Mouse (Mus musculus) adrenal gland, postnatal 4 days (tissue): ENCODE results near the gene Tceanc. TPM values are rescaled to one million over a fixed set of nuclear protein-coding genes. Genes with fewer than 3 reads are reported as not detected.
A peak's percentile ranks its signal among the peaks of the same experiment; 100 is the strongest.

Experiments
- DNase-seq, 2 experiments: peaks; one replicate each; pipeline ENCODE4 v3.0.0; 2021 to 2022; ENCODE audit warnings: low spot score in 2 of 2, mixed read lengths in 2 of 2
- total RNA-seq, 2 experiments: library from RNA; stranded (reverse); gene quantifications; 2 replicates each; pipeline ENCODE4 v1.2.3; 2021

Gene Tceanc
- total RNA-seq, 2 experiments from 2014 or later, result 9.1 to 10.0 TPM

- no peak for DNase-seq
These were observed 20.6 kb downstream of the Tceanc start for GRCm38 (mm10) chrX:166497771-166498170.

DNA sequence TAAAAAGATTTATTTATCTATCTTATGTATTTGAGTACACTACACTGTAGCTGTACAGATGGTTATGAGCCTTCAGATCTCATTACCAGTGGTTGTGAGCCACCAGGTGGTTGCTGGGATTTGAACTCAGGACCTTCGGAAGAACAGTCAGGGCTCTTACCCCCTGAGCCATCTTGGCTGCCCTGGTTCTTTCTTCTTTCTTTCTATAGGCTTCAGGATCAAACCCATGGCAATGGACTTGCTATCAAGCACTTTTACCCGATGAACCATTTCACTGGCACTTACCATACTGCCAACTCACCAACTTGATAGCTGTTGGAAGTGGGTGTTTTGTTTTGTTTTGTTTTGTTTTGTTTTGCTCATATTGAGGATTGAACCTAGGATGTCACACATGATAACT lies 23.3 kb downstream of the Tceanc start:
- no peak for DNase-seq

GRCm38 (mm10) chrX:166479365-166479983 lies 38.9 kb downstream of the Tceanc start, which contains the start of gene Rab9:
Gene Rab9 (minus strand): TSS chrX:166479867.
- DNase-seq, result peak; percentile 71 to 76

DNA sequence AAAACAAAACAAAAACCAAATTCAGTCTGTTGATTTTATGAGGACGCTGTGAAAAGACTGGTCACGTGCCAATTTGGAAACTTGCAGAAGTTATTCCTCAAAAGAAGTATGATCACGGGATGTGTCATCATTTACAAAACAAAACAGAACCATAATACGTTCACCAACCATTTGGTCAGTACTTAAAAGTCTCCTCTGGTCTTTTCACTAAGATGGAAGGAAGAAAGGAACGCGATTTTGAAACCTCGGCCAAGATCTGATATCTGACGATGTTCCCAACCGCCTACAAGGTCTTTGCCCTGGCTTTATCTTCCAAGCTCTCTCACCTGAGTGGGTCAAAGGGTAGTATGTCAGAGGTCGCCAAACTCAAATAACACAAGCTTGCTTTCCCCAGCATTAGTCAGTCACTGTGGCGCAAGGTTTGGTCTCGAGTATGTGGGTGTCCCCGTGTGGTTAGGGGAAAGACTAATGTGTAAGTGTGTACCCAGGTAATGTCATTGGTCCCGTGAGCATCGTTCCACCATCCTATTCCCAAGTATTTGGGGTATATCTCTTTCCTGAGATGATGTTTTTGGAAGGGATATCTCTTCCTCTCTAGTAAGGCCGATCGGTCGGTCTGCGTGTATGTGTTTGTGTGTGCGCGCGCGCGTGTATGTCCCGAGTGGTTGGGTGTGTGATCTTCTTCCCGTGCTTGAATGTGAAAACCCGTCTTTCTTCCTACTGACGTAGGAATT lies 39.6 kb downstream of the Tceanc start:
- DNase-seq, result peak in 1 of 2 experiments; percentile 2

- no peak for DNase-seq
These were observed 41.0 kb downstream of the Tceanc start for GRCm38 (mm10) chrX:166477393-166477792.

GRCm38 (mm10) chrX:166472612-166473011 lies 45.8 kb downstream of the Tceanc start:
- no peak for DNase-seq

GRCm38 (mm10) chrX:166468321-166468720 lies 50.0 kb downstream of the Tceanc start:
- DNase-seq, result no peak

DNA sequence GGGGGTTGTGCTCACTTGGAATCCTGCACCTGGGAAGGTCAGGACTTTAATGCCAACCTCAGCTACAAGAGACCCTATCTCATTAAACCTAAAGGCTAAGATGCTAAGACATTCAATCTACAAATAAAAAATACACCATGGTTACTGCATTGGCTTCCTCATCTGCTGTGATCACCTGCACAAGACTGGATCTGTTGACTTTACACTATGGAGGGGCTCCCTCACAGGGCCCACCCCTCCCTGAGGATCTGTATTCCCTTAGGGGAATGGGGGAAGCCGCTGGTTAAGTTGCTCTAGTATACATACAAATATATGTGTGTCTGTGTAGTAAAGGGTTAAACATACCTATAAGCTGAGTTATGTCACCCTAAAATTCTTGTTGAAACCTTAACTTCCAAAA lies 62.8 kb downstream of the Tceanc start:
- DNase-seq, result no peak

- no peak for DNase-seq
These were observed 64.0 kb downstream of the Tceanc start for GRCm38 (mm10) chrX:166454331-166454730.

DNA sequence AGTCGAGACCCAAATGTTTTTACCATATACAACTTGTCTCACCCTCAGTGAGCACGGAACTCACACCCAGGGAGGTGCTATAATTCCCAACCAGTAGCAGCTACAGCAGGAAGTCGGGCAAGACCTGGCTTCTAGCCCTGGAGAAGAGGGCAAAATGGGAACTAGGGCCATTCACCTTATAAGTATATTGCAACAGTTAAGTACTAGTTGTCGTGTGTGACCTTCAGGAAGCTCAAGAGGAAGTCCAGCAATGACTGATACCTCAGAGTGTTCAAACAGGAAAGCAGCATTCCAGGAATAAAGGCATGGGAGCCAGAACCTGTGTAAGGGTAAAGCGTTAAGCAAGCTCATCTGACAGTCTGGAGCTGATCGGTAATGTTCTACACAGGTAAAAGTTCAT lies 64.8 kb downstream of the Tceanc start:
- no peak for DNase-seq

Other genes starting within 250 kb of the Tceanc start
- gene Trappc2, start 78.0 kb downstream of the Tceanc start, total RNA-seq, result 10 to 100 TPM; 14.9 to 16.0 TPM
- gene Ofd1, start 77.9 kb downstream of the Tceanc start, total RNA-seq, result 10 to 100 TPM; 12.0 to 13.8 TPM
- gene Rab9, start 38.7 kb downstream of the Tceanc start, total RNA-seq, result 10 to 100 TPM; 44.0 to 44.5 TPM
- gene Egfl6, start 67.2 kb upstream of the Tceanc start, total RNA-seq, result 10 to 100 TPM; 17.9 to 21.0 TPM